Mouse (Mus musculus): ENCODE results near the gene Begain.

DNA sequence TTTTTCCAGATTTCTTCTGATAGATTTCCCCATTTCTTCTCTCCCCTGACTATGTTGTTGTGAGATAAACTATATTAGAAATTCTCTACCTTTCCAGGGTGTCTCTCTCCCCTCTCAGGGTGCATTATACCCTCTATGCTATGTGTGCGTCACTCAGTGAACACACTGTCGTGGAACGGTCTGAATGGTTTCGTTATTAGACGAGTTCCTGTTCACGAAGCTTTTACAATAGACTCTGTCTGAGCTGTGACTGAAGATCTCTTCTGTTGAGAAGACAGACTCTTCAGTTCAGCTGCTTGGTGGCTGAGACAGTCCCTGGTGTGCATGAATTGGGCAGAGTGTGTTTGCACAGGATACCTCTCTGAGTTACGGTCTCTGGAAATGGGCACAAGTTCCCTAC, 32.4 kb upstream of the Begain start:
- no peak for TF ChIP-seq EP300 (IDR thresholded peaks at IDR 0.05; ENCODE audit: low read depth)
- no peak for TF ChIP-seq CTCF (IDR thresholded peaks at IDR 0.05; ENCODE audit: low read depth)

Data from liver, embryonic 14.5 days (tissue).